Mouse (Mus musculus) spleen, adult 18-20 months (tissue): ENCODE results near the gene Itgb5.

Source experiments
- DNase-seq, 2 experiments: peaks; one replicate each; pipeline ENCODE4 v3.0.0; 2022; ENCODE audit warnings: mixed read lengths in 2 of 2

Gene Itgb5

GRCm38 (mm10) chr16:33995496-33995895 is 166.0 kb downstream of the Itgb5 start:
- DNase-seq: no peak

GRCm38 (mm10) chr16:33996030-33996429 is 166.6 kb downstream of the Itgb5 start:
- DNase-seq: peak; percentile 21 to 60

- no peak for DNase-seq
Measured at GRCm38 (mm10) chr16:33998011-33998410, 168.5 kb downstream of the Itgb5 start.
